Mouse (Mus musculus): ENCODE results near the gene Plcl2. TPM values are rescaled to one million over a fixed set of nuclear protein-coding genes. Genes with fewer than 3 reads are reported as not detected.
A peak's percentile ranks its signal among the peaks of the same experiment; 100 is the strongest.

Plcl2 gene
- polyA plus RNA-seq, 1 experiment from 2014 or later, result 6.8 TPM

- 69% methylated on average over 6 of the region's 6 CpGs for WGBS
- no peak overlapping the region for H3K4me3 ChIP-seq (ENCODE audit: control insufficient read depth in 1 of 2, insufficient read depth in 1 of 2, low read depth in 1 of 2, low read length in 2 of 2)
- H3K4me2 ChIP-seq (ENCODE audit: low read length), result no peak overlapping the region
- H3K27ac ChIP-seq (replicated peaks in 1 of 2; ENCODE audit: control insufficient read depth in 1 of 2, insufficient read depth in 1 of 2, low read depth in 2 of 2, low read length in 2 of 2), result no peak overlapping the region
- no peaks in the 10 kb centered on the region for H3K36me3 ChIP-seq (ENCODE audit: control insufficient read depth, insufficient read depth, low read length)
- H3K27me3 ChIP-seq (ENCODE audit: control insufficient read depth, insufficient read depth, low read length), result no peaks in the 10 kb centered on the region
- H3K4me1 ChIP-seq (ENCODE audit: control insufficient read depth in 2 of 2, insufficient read depth in 2 of 2, low read length in 2 of 2), result no peaks in the 10 kb centered on the region
- no peak for ATAC-seq (ENCODE audit: insufficient number of reproducible peaks, insufficient read depth, low FRiP score, low read depth)
- H3K9me3 ChIP-seq (ENCODE audit: control insufficient read depth, low read length), result no peaks in the 10 kb centered on the region
- H3K9ac ChIP-seq (ENCODE audit: low read length), result no peak overlapping the region
Observed at GRCm38 (mm10) chr17:50504070-50504846, 4.9 kb upstream of the Plcl2 start.

GRCm38 (mm10) chr17:50505910-50506634, 3.1 kb upstream of the Plcl2 start:
- H3K27ac ChIP-seq (replicated peaks in 1 of 2; ENCODE audit: control insufficient read depth in 1 of 2, insufficient read depth in 1 of 2, low read depth in 2 of 2, low read length in 2 of 2), result no peak overlapping the region
- H3K4me2 ChIP-seq (ENCODE audit: low read length), result no peak overlapping the region
- H3K4me1 ChIP-seq (ENCODE audit: control insufficient read depth in 2 of 2, insufficient read depth in 2 of 2, low read length in 2 of 2), result peaks cover 2 to 9% of the 10 kb centered on the region in 2 experiments; a peak in 3 of 4 replicates
- H3K9me3 ChIP-seq (ENCODE audit: control insufficient read depth, low read length), result no peaks in the 10 kb centered on the region
- no peak overlapping the region for H3K9ac ChIP-seq (ENCODE audit: low read length)
- 65% methylated on average over 10 of the region's 10 CpGs for WGBS
- no peaks in the 10 kb centered on the region for H3K36me3 ChIP-seq (ENCODE audit: control insufficient read depth, insufficient read depth, low read length)
- H3K4me3 ChIP-seq (ENCODE audit: control insufficient read depth in 1 of 2, insufficient read depth in 1 of 2, low read depth in 1 of 2, low read length in 2 of 2), result no peak overlapping the region
- H3K27me3 ChIP-seq (ENCODE audit: control insufficient read depth, insufficient read depth, low read length), result no peaks in the 10 kb centered on the region
- ATAC-seq (ENCODE audit: insufficient number of reproducible peaks, insufficient read depth, low FRiP score, low read depth), result no peak

GRCm38 (mm10) chr17:50506861-50507321, 2.3 kb upstream of the Plcl2 start:
- Histone ChIP-seq H3K27ac (replicated peaks in 1 of 2; ENCODE audit: control insufficient read depth in 1 of 2, insufficient read depth in 1 of 2, low read depth in 2 of 2, low read length in 2 of 2) (no peak overlapping the region), H3K36me3 (ENCODE audit: control insufficient read depth, insufficient read depth, low read length) (no peaks in the 10 kb centered on the region), H3K9ac (ENCODE audit: low read length) (no peak overlapping the region), H3K4me2 (ENCODE audit: low read length) (no peak overlapping the region), H3K9me3 (ENCODE audit: control insufficient read depth, low read length) (no peaks in the 10 kb centered on the region), H3K27me3 (ENCODE audit: control insufficient read depth, insufficient read depth, low read length) (no peaks in the 10 kb centered on the region), H3K4me3 (ENCODE audit: control insufficient read depth in 1 of 2, insufficient read depth in 1 of 2, low read depth in 1 of 2, low read length in 2 of 2) (no peak overlapping the region), H3K4me1 (ENCODE audit: control insufficient read depth in 2 of 2, insufficient read depth in 2 of 2, low read length in 2 of 2) (peaks cover 2 to 10% of the 10 kb centered on the region in 2 experiments; a peak in 3 of 4 replicates)
- ATAC-seq (ENCODE audit: insufficient number of reproducible peaks, insufficient read depth, low FRiP score, low read depth), result no peak
- WGBS, result 70% methylated on average over 13 of the region's 13 CpGs

GRCm38 (mm10) chr17:50508055-50508774, 988 bp upstream of the Plcl2 start:
- H3K27me3 ChIP-seq (ENCODE audit: control insufficient read depth, insufficient read depth, low read length), result no peaks in the 10 kb centered on the region
- H3K4me3 ChIP-seq (ENCODE audit: control insufficient read depth in 1 of 2, insufficient read depth in 1 of 2, low read depth in 1 of 2, low read length in 2 of 2), result peak overlapping the region; percentile 81 to 97
- peak overlapping the region; percentile 66 for H3K4me2 ChIP-seq (ENCODE audit: low read length)
- H3K27ac ChIP-seq (replicated peaks in 1 of 2; ENCODE audit: control insufficient read depth in 1 of 2, insufficient read depth in 1 of 2, low read depth in 2 of 2, low read length in 2 of 2), result no peak overlapping the region
- peaks cover 2 to 10% of the 10 kb centered on the region in 2 experiments; a peak in 3 of 4 replicates for H3K4me1 ChIP-seq (ENCODE audit: control insufficient read depth in 2 of 2, insufficient read depth in 2 of 2, low read length in 2 of 2)
- no peaks in the 10 kb centered on the region for H3K9me3 ChIP-seq (ENCODE audit: control insufficient read depth, low read length)
- H3K36me3 ChIP-seq (ENCODE audit: control insufficient read depth, insufficient read depth, low read length), result no peaks in the 10 kb centered on the region
- WGBS, result 23% methylated on average over 18 of the region's 18 CpGs
- peak overlapping the region; percentile 84 for H3K9ac ChIP-seq (ENCODE audit: low read length)
- ATAC-seq (ENCODE audit: insufficient number of reproducible peaks, insufficient read depth, low FRiP score, low read depth), result no peak

GRCm38 (mm10) chr17:50508775-50509250, 390 bp upstream of the Plcl2 start:
- Histone ChIP-seq H3K9ac (ENCODE audit: low read length) (peak overlapping the region; percentile 84), H3K4me3 (ENCODE audit: control insufficient read depth in 1 of 2, insufficient read depth in 1 of 2, low read depth in 1 of 2, low read length in 2 of 2) (peak overlapping the region; percentile 81 to 97), H3K4me2 (ENCODE audit: low read length) (peak overlapping the region; percentile 66), H3K36me3 (ENCODE audit: control insufficient read depth, insufficient read depth, low read length) (no peaks in the 10 kb centered on the region), H3K9me3 (ENCODE audit: control insufficient read depth, low read length) (no peaks in the 10 kb centered on the region), H3K4me1 (ENCODE audit: control insufficient read depth in 2 of 2, insufficient read depth in 2 of 2, low read length in 2 of 2) (peaks cover 2 to 10% of the 10 kb centered on the region in 2 experiments; a peak in 3 of 4 replicates), H3K27me3 (ENCODE audit: control insufficient read depth, insufficient read depth, low read length) (no peaks in the 10 kb centered on the region), H3K27ac (replicated peaks in 1 of 2; ENCODE audit: control insufficient read depth in 1 of 2, insufficient read depth in 1 of 2, low read depth in 2 of 2, low read length in 2 of 2) (peak overlapping the region; percentile 27 to 82; a peak in 2 of 4 replicates)
- under 1% methylated on average over 37 of the region's 72 CpGs for WGBS
- ATAC-seq (ENCODE audit: insufficient number of reproducible peaks, insufficient read depth, low FRiP score, low read depth), result peak; percentile 68

- Histone ChIP-seq H3K4me2 (ENCODE audit: low read length) (peak overlapping the region; percentile 66), H3K9me3 (ENCODE audit: control insufficient read depth, low read length) (no peaks in the 10 kb centered on the region), H3K27me3 (ENCODE audit: control insufficient read depth, insufficient read depth, low read length) (no peaks in the 10 kb centered on the region), H3K4me1 (ENCODE audit: control insufficient read depth in 2 of 2, insufficient read depth in 2 of 2, low read length in 2 of 2) (peaks cover 2 to 10% of the 10 kb centered on the region in 2 experiments; a peak in 3 of 4 replicates), H3K4me3 (ENCODE audit: control insufficient read depth in 1 of 2, insufficient read depth in 1 of 2, low read depth in 1 of 2, low read length in 2 of 2) (peak overlapping the region; percentile 81 to 97), H3K36me3 (ENCODE audit: control insufficient read depth, insufficient read depth, low read length) (no peaks in the 10 kb centered on the region), H3K27ac (replicated peaks in 1 of 2; ENCODE audit: control insufficient read depth in 1 of 2, insufficient read depth in 1 of 2, low read depth in 2 of 2, low read length in 2 of 2) (no peak overlapping the region), H3K9ac (ENCODE audit: low read length) (peak overlapping the region; percentile 84)
- 62% methylated on average over 2 of the region's 2 CpGs for WGBS
- no peak for ATAC-seq (ENCODE audit: insufficient number of reproducible peaks, insufficient read depth, low FRiP score, low read depth)
Observed at GRCm38 (mm10) chr17:50510279-50510678, 1.1 kb downstream of the Plcl2 start.

GRCm38 (mm10) chr17:50510741-50511140, 1.5 kb downstream of the Plcl2 start:
- peak overlapping the region; percentile 66 for H3K4me2 ChIP-seq (ENCODE audit: low read length)
- H3K4me1 ChIP-seq (ENCODE audit: control insufficient read depth in 2 of 2, insufficient read depth in 2 of 2, low read length in 2 of 2), result peaks cover 2 to 10% of the 10 kb centered on the region in 2 experiments; a peak in 3 of 4 replicates
- H3K9me3 ChIP-seq (ENCODE audit: control insufficient read depth, low read length), result no peaks in the 10 kb centered on the region
- H3K9ac ChIP-seq (ENCODE audit: low read length), result no peak overlapping the region
- H3K4me3 ChIP-seq (ENCODE audit: control insufficient read depth in 1 of 2, insufficient read depth in 1 of 2, low read depth in 1 of 2, low read length in 2 of 2), result peak overlapping the region in 1 of 2 experiments; percentile 81; a peak in 2 of 4 replicates
- H3K27ac ChIP-seq (replicated peaks in 1 of 2; ENCODE audit: control insufficient read depth in 1 of 2, insufficient read depth in 1 of 2, low read depth in 2 of 2, low read length in 2 of 2), result no peak overlapping the region
- H3K36me3 ChIP-seq (ENCODE audit: control insufficient read depth, insufficient read depth, low read length), result no peaks in the 10 kb centered on the region
- 86% methylated on average over 1 of the region's 1 CpGs for whole genome bisulfite sequencing
- ATAC-seq (ENCODE audit: insufficient number of reproducible peaks, insufficient read depth, low FRiP score, low read depth), result no peak
- H3K27me3 ChIP-seq (ENCODE audit: control insufficient read depth, insufficient read depth, low read length), result no peaks in the 10 kb centered on the region
